8 mouse cellular contexts compared by ENCODE assay signal in genomic region chr9:7836331-7836730, GRCm38 (mm10). TPM values are rescaled to one million over a fixed set of nuclear protein-coding genes. Genes with fewer than 3 reads are reported as not detected.
DNase-seq lines count a peak whose midpoint lies in the region; ATAC-seq and TF ChIP-seq lines count a peak whose summit lies in the region.

No protein-coding gene starts in this region.

- peak overlapping the region; percentile 94 for H3K27ac ChIP-seq in forebrain, embryonic 10.5 days
- H3K27ac ChIP-seq in heart, embryonic 15.5 days: peak overlapping the region; percentile 99
- H3K27ac ChIP-seq in lung, embryonic 14.5 days (ENCODE audit: low read depth): peak overlapping the region; percentile 99

- H3K4me2 ChIP-seq in heart, embryonic 15.5 days: peak overlapping the region; percentile 72
- H3K4me2 ChIP-seq in lung, embryonic 14.5 days: peak overlapping the region; percentile 83

- H3K36me3 ChIP-seq in G1E (replicated peaks): peaks cover 18% of the 10 kb centered on the region
- H3K36me3 ChIP-seq in forebrain, embryonic 10.5 days (replicated peaks): peaks cover 32% of the 10 kb centered on the region
- peaks cover 9% of the 10 kb centered on the region; the same call in 1 of the 2 replicates for H3K36me3 ChIP-seq in heart, embryonic 15.5 days
- peaks cover 18% of the 10 kb centered on the region; the same call in 1 of the 2 replicates for H3K36me3 ChIP-seq in lung, embryonic 14.5 days (ENCODE audit: insufficient read depth)

- TF ChIP-seq POLR2A in brain, embryonic 14.5 days (IDR thresholded peaks at IDR 0.05; ENCODE audit: borderline replicate concordance, extremely low read depth, insufficient read depth, insufficient read length, poor library complexity, severe bottlenecking): no peak

- H3K9ac ChIP-seq in heart, embryonic 15.5 days: peak overlapping the region; percentile 77
- H3K9ac ChIP-seq in lung, embryonic 14.5 days: peak overlapping the region; percentile 89

- H3K4me3 ChIP-seq in G1E (ENCODE audit: low read depth, low read length): peak overlapping the region; percentile 73
- H3K4me3 ChIP-seq in forebrain, embryonic 10.5 days: peak overlapping the region; percentile 64
- peak overlapping the region; percentile 68 for H3K4me3 ChIP-seq in heart, embryonic 15.5 days
- peak overlapping the region; percentile 73 for H3K4me3 ChIP-seq in lung, embryonic 14.5 days (ENCODE audit: low read depth, low read length)

- H3K27me3 ChIP-seq in G1E (ENCODE audit: insufficient read depth, low read length): no peaks in the 10 kb centered on the region
- H3K27me3 ChIP-seq in forebrain, embryonic 10.5 days (ENCODE audit: poor library complexity, severe bottlenecking): no peaks in the 10 kb centered on the region
- H3K27me3 ChIP-seq in heart, embryonic 15.5 days: no peaks in the 10 kb centered on the region
- H3K27me3 ChIP-seq in lung, embryonic 14.5 days (ENCODE audit: insufficient read depth, low read length): no peaks in the 10 kb centered on the region

- ATAC-seq in G1E (ENCODE audit: extremely low read depth, insufficient number of reproducible peaks, low FRiP score, poor library complexity, severe bottlenecking): peak; percentile 29
- peak; percentile 47 for ATAC-seq in heart, embryonic 15.5 days (replicated peaks; ENCODE audit: insufficient number of reproducible peaks, insufficient read depth, low FRiP score, low read depth)
- ATAC-seq in lung, embryonic 14.5 days (ENCODE audit: insufficient read depth): peak; percentile 53

- H3K9me3 ChIP-seq in G1E (replicated peaks): no peaks in the 10 kb centered on the region
- H3K9me3 ChIP-seq in forebrain, embryonic 10.5 days: 0 out of 2 replicates have a peak, but pooled peaks cover 1% of the 10 kb centered on the region
- H3K9me3 ChIP-seq in heart, embryonic 15.5 days (replicated peaks): no peaks in the 10 kb centered on the region
- H3K9me3 ChIP-seq in lung, embryonic 14.5 days (ENCODE audit: low read depth, low read length): no peaks in the 10 kb centered on the region

- TF ChIP-seq CTCF in G1E (IDR thresholded peaks at IDR 0.05; ENCODE audit: low read depth, low read length): no peak
- no peak for TF ChIP-seq CTCF in brain, embryonic 14.5 days (IDR thresholded peaks at IDR 0.05; ENCODE audit: borderline replicate concordance, extremely low read depth, insufficient read depth, insufficient read length)
- TF ChIP-seq CTCF in lung, embryonic 14.5 days (IDR thresholded peaks at IDR 0.05; ENCODE audit: low read depth): peak; percentile 12; the same call in 1 of the 2 replicates

- H3K4me1 ChIP-seq in G1E (ENCODE audit: insufficient read depth, low read depth, low read length): peaks cover 30% of the 10 kb centered on the region
- peaks cover 23% of the 10 kb centered on the region for H3K4me1 ChIP-seq in forebrain, embryonic 10.5 days
- H3K4me1 ChIP-seq in heart, embryonic 15.5 days (replicated peaks): peaks cover 29% of the 10 kb centered on the region
- peaks cover 7% of the 10 kb centered on the region; the same call in 1 of the 2 replicates for H3K4me1 ChIP-seq in lung, embryonic 14.5 days (ENCODE audit: insufficient read depth)

- peak; percentile 40 for DNase-seq in G1E (ENCODE audit: low spot score)
- DNase-seq in brain, embryonic 14.5 days (ENCODE audit: low read depth): peak; percentile 77
- DNase-seq in forebrain, embryonic 10.5 days (ENCODE audit: extremely low spot score, low spot score): peak; percentile 59
- peak; percentile 41 to 70 for DNase-seq in kidney, postnatal 25 days
- peak; percentile 73 for DNase-seq in lung, embryonic 14.5 days
- peak; percentile 56 for DNase-seq in retina, embryonic 14.5 days (ENCODE audit: low spot score)
- DNase-seq in thymus, postnatal 25 days: peak; percentile 56

- WGBS in forebrain, embryonic 10.5 days: under 1% methylated on average over 16 of the region's 16 CpGs
- under 1% methylated on average over 16 of the region's 16 CpGs for WGBS in heart, embryonic 15.5 days
- under 1% methylated on average over 16 of the region's 16 CpGs for WGBS in lung, embryonic 14.5 days

RNA-seq across cellular contexts. Expression of gene Birc2, which starts 0.5 kb away (rescaled TPM):
- total RNA-seq in G1E (2014; fragmentation: Nextera tagmentation) (64.3 and 71.4 TPM in 2 replicates), G1E (2017) (46.4 and 50.9 TPM in 2 replicates)
- polyA plus RNA-seq in G1E (2012): 10.9 and 14.3 TPM in 2 replicates
- 37.3 and 49.2 TPM in 2 replicates for polyA plus RNA-seq in brain, embryonic 14.5 days (2012; rRNA removed)
- 34.0 and 37.2 TPM in 2 replicates for polyA plus RNA-seq in forebrain, embryonic 10.5 days (2016; fragmentation: Nextera tagmentation; extraction: Ambion mirVana)
- 25.5 and 28.0 TPM in 2 replicates for polyA plus RNA-seq in heart, embryonic 15.5 days (2015; fragmentation: Nextera tagmentation; extraction: Ambion mirVana)
- 36.2 and 37.3 TPM in 2 replicates for polyA plus RNA-seq in lung, embryonic 14.5 days (2014; fragmentation: Nextera tagmentation; extraction: Ambion mirVana)

RNA-seq across cellular contexts. Expression of gene Birc3, which starts 36.7 kb away (rescaled TPM):
- total RNA-seq in G1E (2014; fragmentation: Nextera tagmentation) (71.2 and 74.7 TPM in 2 replicates), G1E (2017) (57.9 and 59.2 TPM in 2 replicates)
- 9.1 and 9.3 TPM in 2 replicates for polyA plus RNA-seq in G1E (2012)
- polyA plus RNA-seq in brain, embryonic 14.5 days (2012; rRNA removed): 1.5 and 3.3 TPM in 2 replicates
- polyA plus RNA-seq in forebrain, embryonic 10.5 days (2016; fragmentation: Nextera tagmentation; extraction: Ambion mirVana): 3.7 TPM in 2 replicates
- polyA plus RNA-seq in heart, embryonic 15.5 days (2015; fragmentation: Nextera tagmentation; extraction: Ambion mirVana): 5.4 and 8.2 TPM in 2 replicates
- polyA plus RNA-seq in lung, embryonic 14.5 days (2014; fragmentation: Nextera tagmentation; extraction: Ambion mirVana): 5.6 and 7.9 TPM in 2 replicates

Comparison
In these comparisons a context has a peak if more than half of its experiments do, and no peak if none do; other contexts are left out.
1. Peak in every context shown above with its lines: DNase-seq, ATAC-seq, H3K4me3 ChIP-seq and H3K27ac ChIP-seq.